Mouse (Mus musculus): ENCODE data around the gene Ccdc102a. TPM values are rescaled to one million over a fixed set of nuclear protein-coding genes. Genes with fewer than 3 reads are reported as not detected.

Ccdc102a gene
- total and polyA plus RNA-seq, 2 experiments from 2014 or later: 4.8 to 8.1 TPM

DNA sequence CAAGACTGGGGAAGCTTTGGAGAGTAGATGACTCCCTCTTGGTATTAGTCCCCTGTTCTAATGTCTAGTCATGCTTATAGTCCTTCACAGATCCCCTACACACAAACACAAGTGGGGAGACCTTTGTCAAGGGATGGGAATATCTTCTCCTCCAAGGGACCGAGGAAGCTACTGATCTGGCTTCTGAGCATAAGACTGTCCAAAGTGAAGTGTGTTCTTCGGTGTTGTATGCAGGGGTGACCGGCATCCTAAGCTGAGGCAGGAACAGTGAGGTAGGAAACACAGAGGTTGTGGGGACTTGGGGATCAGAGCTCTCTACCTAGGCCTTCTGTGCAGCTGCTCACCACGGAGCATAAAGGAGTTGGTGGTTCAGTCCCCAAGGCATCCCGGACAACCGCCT, 4.3 kb upstream of the Ccdc102a start:
- H3K27ac ChIP-seq (ENCODE audit: low read depth, low read length): no peak overlapping the region

DNA sequence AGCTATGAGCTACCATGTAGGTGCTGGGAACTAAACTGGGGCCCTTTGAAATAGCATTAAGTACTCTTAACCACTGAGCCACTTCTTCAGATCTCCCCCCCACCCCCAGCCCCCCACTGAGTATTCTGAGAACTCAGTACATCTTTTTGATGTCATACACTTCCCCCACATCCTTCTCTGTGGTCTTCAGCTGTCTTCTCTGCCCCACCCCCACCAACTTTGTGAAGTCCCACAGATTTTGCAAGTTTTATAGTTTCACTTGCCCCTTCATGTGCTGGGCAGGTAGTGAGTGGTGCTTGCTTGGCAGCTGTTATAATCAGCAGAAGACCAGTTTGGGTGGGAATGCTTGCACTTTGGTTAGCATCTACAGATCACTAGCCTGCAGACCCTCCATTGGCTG, 1.4 kb upstream of the Ccdc102a start:
- no peaks in the 10 kb centered on the region for H3K9me3 ChIP-seq (ENCODE audit: low read length)
- H3K36me3 ChIP-seq (ENCODE audit: insufficient read depth): no peaks in the 10 kb centered on the region
- ATAC-seq (no peak), DNase-seq (no peak)
- peaks cover 8% of the 10 kb centered on the region; the same call in 1 of the 2 replicates for H3K27me3 ChIP-seq (ENCODE audit: insufficient read depth, low read length)
- no peak overlapping the region for H3K9ac ChIP-seq
- no peak overlapping the region for H3K4me3 ChIP-seq (ENCODE audit: low read depth, low read length)
- peaks cover 7% of the 10 kb centered on the region; the same call in 1 of the 2 replicates for H3K4me1 ChIP-seq (ENCODE audit: insufficient read depth)
- no peak overlapping the region for H3K4me2 ChIP-seq (ENCODE audit: low read depth)
- TF ChIP-seq CTCF (IDR thresholded peaks at IDR 0.05; ENCODE audit: low read depth): no peak
- no peak overlapping the region for H3K27ac ChIP-seq (ENCODE audit: low read depth, low read length)

More for the DNA sequence above, 4.3 kb upstream of the Ccdc102a start:
- no peaks in the 10 kb centered on the region for H3K9me3 ChIP-seq (ENCODE audit: low read length)
- no peaks in the 10 kb centered on the region for H3K36me3 ChIP-seq (ENCODE audit: insufficient read depth)
- no peak overlapping the region for H3K9ac ChIP-seq
- no peak overlapping the region for H3K4me2 ChIP-seq (ENCODE audit: low read depth)
- H3K27me3 ChIP-seq (ENCODE audit: insufficient read depth, low read length): peaks cover 8% of the 10 kb centered on the region; the same call in 1 of the 2 replicates
- peaks cover 3% of the 10 kb centered on the region; the same call in 1 of the 2 replicates for H3K4me1 ChIP-seq (ENCODE audit: insufficient read depth)
- no peak for TF ChIP-seq CTCF (IDR thresholded peaks at IDR 0.05; ENCODE audit: low read depth)
- ATAC-seq (no peak), DNase-seq (no peak)
- 75% methylated on average over 6 of the region's 6 CpGs for WGBS
- no peak overlapping the region for H3K4me3 ChIP-seq (ENCODE audit: low read depth, low read length)

DNA sequence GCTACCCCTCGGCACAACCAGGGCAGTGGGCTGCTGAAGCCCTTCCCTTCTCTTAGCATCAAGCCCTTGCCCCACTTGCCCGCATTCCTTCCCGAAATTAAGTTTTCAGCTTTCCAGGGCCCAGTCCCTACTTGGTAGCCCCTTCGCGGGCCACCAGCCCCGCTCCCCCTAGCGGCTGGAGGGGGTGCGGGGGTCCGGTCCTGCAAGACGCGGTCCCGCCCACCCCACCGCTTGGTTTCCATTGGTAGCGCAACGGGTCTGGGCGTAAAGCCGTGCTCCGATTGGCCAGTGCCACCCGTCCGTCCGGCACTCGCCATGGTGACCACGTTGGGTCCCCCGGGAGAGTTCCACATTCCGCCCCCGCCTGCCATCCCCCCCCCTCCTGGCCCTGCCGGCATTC, 546 bp downstream of the Ccdc102a start:
- H3K4me2 ChIP-seq (ENCODE audit: low read depth): peak overlapping the region; percentile 80
- DNase-seq: peak; percentile 89
- peak overlapping the region; percentile 51 for H3K9ac ChIP-seq
- H3K27me3 ChIP-seq (ENCODE audit: insufficient read depth, low read length): peaks cover 15% of the 10 kb centered on the region; the same call in 1 of the 2 replicates
- no peak overlapping the region; the same call in 1 of the 2 replicates for H3K27ac ChIP-seq (ENCODE audit: low read depth, low read length)
- no peaks in the 10 kb centered on the region for H3K36me3 ChIP-seq (ENCODE audit: insufficient read depth)
- no peaks in the 10 kb centered on the region for H3K9me3 ChIP-seq (ENCODE audit: low read length)
- WGBS: under 1% methylated on average over 25 of the region's 27 CpGs
- H3K4me3 ChIP-seq (ENCODE audit: low read depth, low read length): peak overlapping the region; percentile 45
- peak; percentile 69 for TF ChIP-seq CTCF (IDR thresholded peaks at IDR 0.05; ENCODE audit: low read depth)
- H3K4me1 ChIP-seq (ENCODE audit: insufficient read depth): peaks cover 7% of the 10 kb centered on the region; the same call in 1 of the 2 replicates
- peak; percentile 93 for ATAC-seq

DNA sequence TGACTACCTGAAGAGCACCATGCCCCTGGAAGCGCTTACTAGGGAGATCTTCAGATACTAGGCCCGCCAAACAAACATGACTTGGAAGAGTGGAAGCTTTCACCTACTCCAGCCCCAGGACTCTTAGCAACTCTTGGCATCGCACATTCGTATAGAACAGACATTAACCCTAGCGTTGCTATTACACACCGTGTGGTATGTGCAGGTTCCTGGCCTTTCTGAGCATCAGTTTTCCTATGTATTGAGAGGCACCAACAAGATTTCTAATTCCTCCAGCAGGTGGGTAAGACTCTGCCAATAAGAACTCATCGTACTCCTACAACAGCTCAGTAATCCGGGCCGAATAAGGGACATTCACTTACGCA, 956 bp downstream of the Ccdc102a start:
- H3K9me3 ChIP-seq (ENCODE audit: low read length): no peaks in the 10 kb centered on the region
- DNase-seq: no peak
- peaks cover 7% of the 10 kb centered on the region; the same call in 1 of the 2 replicates for H3K4me1 ChIP-seq (ENCODE audit: insufficient read depth)
- H3K27ac ChIP-seq (ENCODE audit: low read depth, low read length): no peak overlapping the region
- ATAC-seq: no peak
- H3K36me3 ChIP-seq (ENCODE audit: insufficient read depth): no peaks in the 10 kb centered on the region
- peaks cover 15% of the 10 kb centered on the region; the same call in 1 of the 2 replicates for H3K27me3 ChIP-seq (ENCODE audit: insufficient read depth, low read length)
- H3K9ac ChIP-seq: peak overlapping the region; percentile 51; the same call in 1 of the 2 replicates
- WGBS: 8% methylated on average over 10 of the region's 10 CpGs
- TF ChIP-seq CTCF (IDR thresholded peaks at IDR 0.05; ENCODE audit: low read depth): no peak
- H3K4me2 ChIP-seq (ENCODE audit: low read depth): peak overlapping the region; percentile 80
- peak overlapping the region; percentile 45 for H3K4me3 ChIP-seq (ENCODE audit: low read depth, low read length)

DNA sequence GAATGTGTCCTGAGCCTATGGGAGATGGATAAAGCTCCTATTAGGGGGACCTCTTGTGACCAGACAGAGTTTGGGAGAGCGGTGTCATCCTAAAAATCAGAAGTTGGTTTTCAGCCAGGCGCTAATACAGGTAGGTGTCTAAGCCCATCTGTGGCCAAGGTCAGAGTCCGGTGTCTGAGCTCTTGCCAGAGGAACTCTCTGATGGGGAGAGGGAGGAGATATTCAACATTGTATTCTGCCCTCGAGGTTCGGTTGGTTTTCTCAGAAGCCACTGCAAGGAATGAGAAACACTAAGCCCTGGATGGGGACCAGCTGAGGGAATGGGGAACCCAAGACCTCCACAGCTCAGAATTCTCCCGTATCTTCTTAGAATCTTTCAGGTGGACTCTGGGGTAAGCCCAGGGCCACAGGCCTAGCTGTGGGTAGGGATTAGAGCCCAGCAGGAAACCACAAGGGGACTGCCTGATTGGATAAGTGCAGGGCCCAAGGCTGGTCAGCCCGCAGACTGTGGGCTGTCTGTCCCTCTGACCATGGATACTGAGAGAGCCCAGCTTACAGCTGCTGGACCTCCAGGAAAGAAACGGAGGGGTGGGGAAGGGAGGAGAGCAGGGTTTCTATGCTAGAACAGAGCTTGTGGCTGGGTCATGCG, 1.5 kb downstream of the Ccdc102a start:
- Histone ChIP-seq H3K4me1 (ENCODE audit: insufficient read depth) (peaks cover 7% of the 10 kb centered on the region; the same call in 1 of the 2 replicates), H3K36me3 (ENCODE audit: insufficient read depth) (no peaks in the 10 kb centered on the region), H3K27me3 (ENCODE audit: insufficient read depth, low read length) (peaks cover 15% of the 10 kb centered on the region; the same call in 1 of the 2 replicates), H3K9me3 (ENCODE audit: low read length) (no peaks in the 10 kb centered on the region), H3K4me3 (ENCODE audit: low read depth, low read length) (no peak overlapping the region), H3K9ac (no peak overlapping the region), H3K4me2 (ENCODE audit: low read depth) (peak overlapping the region; percentile 80; the same call in 1 of the 2 replicates), H3K27ac (ENCODE audit: low read depth, low read length) (no peak overlapping the region)
- 46% methylated on average over 9 of the region's 9 CpGs for WGBS
- ATAC-seq (no peak), DNase-seq (no peak)
- TF ChIP-seq CTCF (IDR thresholded peaks at IDR 0.05; ENCODE audit: low read depth): no peak

DNA sequence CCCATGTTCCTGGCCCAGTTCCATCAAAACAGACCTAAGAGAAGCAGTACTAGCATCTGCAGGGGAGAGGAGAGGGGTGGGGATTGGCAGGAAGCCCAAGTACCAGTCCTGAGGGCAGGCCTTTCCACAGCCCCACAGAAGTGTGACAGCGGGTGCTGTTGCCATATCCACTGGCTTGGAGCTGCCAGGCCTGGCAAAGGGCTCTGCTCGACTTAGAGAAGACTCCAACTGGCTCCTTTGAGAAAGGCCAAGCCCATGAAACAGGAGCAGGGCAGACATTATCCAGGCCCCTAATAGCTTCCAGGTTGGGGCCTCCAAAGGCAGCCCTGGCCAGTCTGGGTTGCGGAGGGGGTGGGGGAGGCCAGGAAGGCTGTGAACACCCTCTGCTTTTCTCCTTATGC, 3.2 kb downstream of the Ccdc102a start:
- Histone ChIP-seq H3K36me3 (ENCODE audit: insufficient read depth) (no peaks in the 10 kb centered on the region), H3K4me2 (ENCODE audit: low read depth) (no peak overlapping the region), H3K4me1 (ENCODE audit: insufficient read depth) (peaks cover 7% of the 10 kb centered on the region; the same call in 1 of the 2 replicates), H3K27me3 (ENCODE audit: insufficient read depth, low read length) (peaks cover 15% of the 10 kb centered on the region; the same call in 1 of the 2 replicates), H3K9ac (no peak overlapping the region), H3K4me3 (ENCODE audit: low read depth, low read length) (no peak overlapping the region), H3K9me3 (ENCODE audit: low read length) (no peaks in the 10 kb centered on the region), H3K27ac (ENCODE audit: low read depth, low read length) (no peak overlapping the region)
- DNase-seq (peak; percentile 25), ATAC-seq (0 out of 2 replicates have a peak, but pooled peaks have one; percentile 8)
- WGBS: 46% methylated on average over 3 of the region's 3 CpGs
- TF ChIP-seq CTCF (IDR thresholded peaks at IDR 0.05; ENCODE audit: low read depth): no peak

DNA sequence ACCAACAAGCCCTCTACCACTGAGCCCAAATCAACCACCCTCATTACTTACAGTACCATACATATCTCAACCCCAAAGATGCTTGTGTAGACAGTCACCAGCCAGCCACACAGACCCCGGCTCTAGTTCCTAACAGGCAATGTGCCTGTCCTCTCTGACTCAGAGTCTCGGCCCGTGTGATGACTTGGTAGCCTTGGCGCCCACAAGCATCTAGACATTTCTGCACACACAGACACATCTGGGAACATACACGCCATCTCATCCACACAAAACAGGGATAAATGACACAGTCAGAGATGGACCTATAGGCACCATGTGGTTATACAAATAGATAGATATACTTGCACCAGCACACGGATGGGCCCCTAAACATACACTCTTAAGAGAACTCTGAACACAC, 3.6 kb downstream of the Ccdc102a start:
- Histone ChIP-seq H3K9ac (no peak overlapping the region), H3K4me3 (ENCODE audit: low read depth, low read length) (no peak overlapping the region), H3K36me3 (ENCODE audit: insufficient read depth) (no peaks in the 10 kb centered on the region), H3K27ac (ENCODE audit: low read depth, low read length) (no peak overlapping the region), H3K27me3 (ENCODE audit: insufficient read depth, low read length) (peaks cover 15% of the 10 kb centered on the region; the same call in 1 of the 2 replicates), H3K4me1 (ENCODE audit: insufficient read depth) (peaks cover 7% of the 10 kb centered on the region; the same call in 1 of the 2 replicates), H3K9me3 (ENCODE audit: low read length) (no peaks in the 10 kb centered on the region), H3K4me2 (ENCODE audit: low read depth) (no peak overlapping the region)
- WGBS: 75% methylated on average over 6 of the region's 6 CpGs
- TF ChIP-seq CTCF (IDR thresholded peaks at IDR 0.05; ENCODE audit: low read depth): no peak
- ATAC-seq: no peak
- no peak for DNase-seq
